Mouse (Mus musculus): ENCODE results near the gene Arf5. TPM values are rescaled to one million over a fixed set of nuclear protein-coding genes. Genes with fewer than 3 reads are reported as not detected.

Arf5 gene
- polyA plus RNA-seq, 1 experiment = 156 TPM

DNA sequence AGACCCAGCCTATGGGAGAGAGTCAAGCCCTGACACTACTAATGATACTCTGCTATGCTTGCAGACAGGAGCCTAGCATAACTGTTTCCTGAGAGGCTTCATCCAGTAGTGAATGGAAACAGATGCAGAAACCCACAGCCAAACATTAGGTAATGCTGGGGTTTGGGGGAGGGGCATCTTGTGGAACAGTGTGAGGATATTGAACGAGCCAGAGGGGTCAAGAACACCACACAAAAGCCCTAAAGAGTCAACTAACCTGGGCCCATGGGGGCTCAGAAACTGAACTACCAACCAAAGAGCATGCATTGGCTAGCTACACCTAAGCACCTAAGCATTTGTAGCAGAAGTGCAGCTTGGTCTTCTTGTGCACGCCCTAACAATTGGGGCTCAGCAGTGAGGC lies 12.1 kb upstream of the Arf5 start:
- Histone ChIP-seq H3K27ac (ENCODE audit: insufficient read depth, low read depth, low read length) (no peak overlapping the region), H3K4me3 (ENCODE audit: insufficient read depth, low read length) (no peak overlapping the region), H3K4me1 (ENCODE audit: control insufficient read depth, insufficient read depth, low read length) (0 out of 2 replicates have a peak, but pooled peaks cover 2% of the 10 kb centered on the region)
- TF ChIP-seq CTCF (IDR thresholded peaks at IDR 0.05; ENCODE audit: low read depth, low read length) (no peak), POLR2A (IDR thresholded peaks at IDR 0.05; ENCODE audit: borderline replicate concordance, low read depth, low read length) (no peak)

DNA sequence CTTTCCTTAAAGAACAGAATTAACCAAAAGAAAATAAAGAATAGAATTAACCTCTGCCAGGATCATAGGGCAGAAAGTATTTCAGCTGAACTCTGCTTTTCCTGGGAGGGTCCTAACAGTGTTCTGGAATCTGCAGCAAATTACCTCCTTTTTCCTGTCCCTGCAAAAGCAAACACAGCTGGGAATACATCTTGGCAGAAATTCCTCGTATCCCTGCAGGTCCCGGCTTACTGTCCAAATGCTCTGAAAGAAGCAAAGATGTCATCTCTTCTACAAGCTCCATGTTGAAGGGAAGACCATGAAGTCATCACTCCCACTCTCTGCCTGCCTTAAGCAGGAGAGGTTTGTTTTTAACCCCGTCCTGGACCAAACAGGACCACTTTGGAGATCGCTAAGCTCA lies 6.4 kb upstream of the Arf5 start:
- no peak overlapping the region for H3K27ac ChIP-seq (ENCODE audit: insufficient read depth, low read depth, low read length)
- TF ChIP-seq POLR2A (IDR thresholded peaks at IDR 0.05; ENCODE audit: borderline replicate concordance, low read depth, low read length) (no peak), CTCF (IDR thresholded peaks at IDR 0.05; ENCODE audit: low read depth, low read length) (no peak)

DNA sequence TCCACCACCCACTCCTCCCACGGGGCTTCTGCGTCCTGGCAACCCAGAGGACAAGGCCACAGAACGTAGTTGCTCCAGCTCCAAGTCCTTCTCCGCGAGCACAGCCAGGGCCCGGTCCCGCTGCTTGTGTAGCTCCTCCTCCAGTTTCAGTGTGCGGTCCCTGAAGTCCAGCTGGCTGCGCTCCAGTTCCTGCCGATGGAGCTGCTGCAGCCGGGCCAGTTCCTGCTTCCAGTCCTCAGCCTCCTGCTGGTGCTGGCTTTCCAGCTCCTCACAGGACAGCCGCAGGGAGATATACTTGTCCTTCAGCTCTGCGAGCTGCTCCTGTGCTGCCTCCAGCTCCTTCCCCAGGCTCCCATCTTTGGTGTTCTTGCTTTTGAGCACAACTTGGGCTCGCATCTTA lies 4.9 kb upstream of the Arf5 start:
- Histone ChIP-seq H3K4me3 (ENCODE audit: insufficient read depth, low read length) (no peak overlapping the region), H3K27ac (ENCODE audit: insufficient read depth, low read depth, low read length) (no peak overlapping the region), H3K4me1 (ENCODE audit: control insufficient read depth, insufficient read depth, low read length) (peaks cover 21% of the 10 kb centered on the region)
- TF ChIP-seq POLR2A (IDR thresholded peaks at IDR 0.05; ENCODE audit: borderline replicate concordance, low read depth, low read length) (no peak), CTCF (IDR thresholded peaks at IDR 0.05; ENCODE audit: low read depth, low read length) (no peak)

More for the DNA sequence above, 6.4 kb upstream of the Arf5 start:
- peaks cover 11% of the 10 kb centered on the region for H3K4me1 ChIP-seq (ENCODE audit: control insufficient read depth, insufficient read depth, low read length)
- no peak overlapping the region for H3K4me3 ChIP-seq (ENCODE audit: insufficient read depth, low read length)

DNA sequence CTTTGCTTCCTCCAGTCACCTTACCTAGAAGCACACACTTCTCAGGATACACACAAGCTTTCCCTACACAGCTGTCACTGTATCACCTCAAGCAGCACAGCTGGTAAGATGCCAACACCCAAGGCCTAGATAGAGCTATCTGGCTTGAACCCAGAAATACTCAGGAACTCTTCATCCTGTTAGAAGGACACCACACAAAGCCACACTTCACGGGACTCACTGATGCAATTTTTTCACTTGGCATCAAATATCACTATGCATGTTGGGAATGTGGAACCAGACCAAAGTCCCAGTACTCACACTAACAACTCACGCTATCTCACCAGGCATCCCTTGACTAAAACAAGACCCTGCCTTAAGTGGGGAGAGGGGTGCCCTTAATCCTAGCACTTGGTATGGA lies 3.7 kb upstream of the Arf5 start:
- TF ChIP-seq CTCF (IDR thresholded peaks at IDR 0.05; ENCODE audit: low read depth, low read length) = no peak
- no peak for TF ChIP-seq POLR2A (IDR thresholded peaks at IDR 0.05; ENCODE audit: borderline replicate concordance, low read depth, low read length)
- Histone ChIP-seq H3K4me3 (ENCODE audit: insufficient read depth, low read length) (no peak overlapping the region), H3K4me1 (ENCODE audit: control insufficient read depth, insufficient read depth, low read length) (peaks cover 26% of the 10 kb centered on the region), H3K27ac (ENCODE audit: insufficient read depth, low read depth, low read length) (no peak overlapping the region)

DNA sequence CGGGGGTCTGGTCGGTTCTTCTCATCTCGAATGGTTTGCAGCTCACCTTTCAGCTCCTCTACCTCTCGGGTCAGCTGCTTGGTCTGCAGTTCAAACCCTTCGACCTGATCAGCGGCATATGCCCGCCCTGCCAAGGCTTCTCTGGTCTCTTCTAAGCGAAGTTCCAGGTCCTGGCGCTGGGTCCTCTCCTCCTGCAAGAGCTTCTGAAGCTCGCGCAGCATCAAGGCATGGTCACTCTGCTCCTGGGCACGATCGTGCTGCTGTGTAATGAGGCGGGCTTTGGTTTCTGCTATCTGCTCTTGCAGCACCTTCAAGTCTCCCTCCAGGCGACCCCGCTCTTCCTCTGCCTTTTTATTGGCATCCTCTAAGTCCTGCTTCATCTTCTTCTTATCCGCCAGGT lies 3.0 kb upstream of the Arf5 start:
- peak overlapping the region; percentile 80 for H3K4me3 ChIP-seq (ENCODE audit: insufficient read depth, low read length)
- H3K27ac ChIP-seq (ENCODE audit: insufficient read depth, low read depth, low read length) = no peak overlapping the region
- H3K4me1 ChIP-seq (ENCODE audit: control insufficient read depth, insufficient read depth, low read length) = peaks cover 26% of the 10 kb centered on the region
- TF ChIP-seq POLR2A (IDR thresholded peaks at IDR 0.05; ENCODE audit: borderline replicate concordance, low read depth, low read length) = no peak
- TF ChIP-seq CTCF (IDR thresholded peaks at IDR 0.05; ENCODE audit: low read depth, low read length) = no peak

DNA sequence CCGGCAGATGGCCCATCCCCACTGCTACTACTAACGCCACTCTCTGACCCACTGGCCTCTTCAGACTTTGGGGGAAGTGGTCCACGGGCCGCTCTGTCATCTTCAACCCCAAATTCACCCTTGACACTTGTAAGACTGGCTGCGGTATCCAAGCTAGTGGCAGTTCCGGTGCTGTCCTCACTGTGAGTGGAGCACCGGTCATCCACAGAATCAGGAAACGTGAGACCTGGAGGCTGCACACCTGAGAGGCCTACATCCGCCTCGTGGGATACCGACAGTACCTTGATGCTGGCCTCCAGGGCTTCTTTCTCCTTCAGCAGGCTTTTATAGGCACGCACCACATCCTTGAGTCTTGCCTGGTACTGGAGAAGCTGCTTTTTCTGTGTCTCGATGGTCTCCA lies 2.5 kb upstream of the Arf5 start:
- H3K27ac ChIP-seq (ENCODE audit: insufficient read depth, low read depth, low read length) = no peak overlapping the region
- H3K4me3 ChIP-seq (ENCODE audit: insufficient read depth, low read length) = peak overlapping the region; percentile 80
- peaks cover 26% of the 10 kb centered on the region for H3K4me1 ChIP-seq (ENCODE audit: control insufficient read depth, insufficient read depth, low read length)
- TF ChIP-seq POLR2A (IDR thresholded peaks at IDR 0.05; ENCODE audit: borderline replicate concordance, low read depth, low read length) (no peak), CTCF (IDR thresholded peaks at IDR 0.05; ENCODE audit: low read depth, low read length) (no peak)

DNA sequence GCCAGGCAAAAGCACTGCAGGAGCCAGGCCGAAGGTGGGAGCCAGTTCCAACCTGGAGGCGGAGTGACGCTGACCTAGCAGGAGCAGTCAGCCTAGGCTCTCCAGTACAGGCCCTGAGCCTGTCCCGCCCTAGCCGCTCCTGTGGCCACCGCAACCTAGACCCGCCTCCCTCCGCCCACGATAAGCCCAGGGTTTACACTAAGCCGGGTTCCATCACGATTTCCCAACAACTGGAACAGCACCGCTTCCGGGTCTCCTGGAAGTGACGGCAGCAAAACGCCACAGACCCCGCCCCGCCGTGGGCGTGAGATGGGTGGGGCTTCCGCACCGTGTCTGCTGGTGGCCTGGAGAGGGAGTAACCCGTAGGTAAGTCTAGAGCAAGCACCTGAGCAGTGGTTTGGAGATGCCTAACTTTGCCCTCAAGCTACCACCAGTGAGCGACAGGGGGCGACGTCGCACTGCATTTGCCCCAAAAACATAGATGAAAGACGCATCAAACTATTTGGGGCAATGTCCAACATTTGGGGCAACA lies 1.8 kb upstream of the Arf5 start:
- peak overlapping the region; percentile 80 for H3K4me3 ChIP-seq (ENCODE audit: insufficient read depth, low read length)
- H3K4me1 ChIP-seq (ENCODE audit: control insufficient read depth, insufficient read depth, low read length) = peaks cover 26% of the 10 kb centered on the region
- H3K27ac ChIP-seq (ENCODE audit: insufficient read depth, low read depth, low read length) = no peak overlapping the region
- TF ChIP-seq CTCF (IDR thresholded peaks at IDR 0.05; ENCODE audit: low read depth, low read length) (no peak), POLR2A (IDR thresholded peaks at IDR 0.05; ENCODE audit: borderline replicate concordance, low read depth, low read length) (no peak)

DNA sequence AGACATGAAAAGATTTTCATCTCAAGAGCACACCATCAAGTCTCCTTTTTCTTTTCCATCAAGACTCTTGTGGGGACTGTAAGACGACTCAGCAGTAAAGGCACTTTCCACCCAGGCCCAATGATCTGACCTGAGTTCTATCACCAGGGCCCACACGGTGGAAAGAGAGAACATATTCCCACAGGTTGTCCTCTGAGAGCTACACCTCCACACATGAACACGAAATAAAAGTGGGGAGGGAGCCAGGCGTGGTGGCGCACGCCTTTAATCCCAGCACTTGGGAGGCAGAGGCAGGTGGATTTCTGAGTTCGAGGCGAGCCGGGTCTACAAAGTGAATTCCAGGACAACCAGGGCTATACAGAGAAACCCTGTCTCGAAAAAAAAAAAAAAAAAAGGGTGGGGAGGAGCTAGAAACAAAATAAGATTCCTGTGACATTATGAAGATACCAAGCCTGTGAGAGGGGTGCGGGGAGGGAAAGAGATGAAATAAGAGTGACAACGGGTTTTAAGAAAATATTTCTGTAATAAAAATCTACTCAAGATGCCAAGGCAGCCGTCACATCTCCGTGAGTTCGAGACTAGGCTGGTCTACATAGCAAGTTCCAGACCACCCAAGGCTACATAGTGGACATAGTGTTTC lies 589 bp upstream of the Arf5 start:
- Histone ChIP-seq H3K4me3 (ENCODE audit: insufficient read depth, low read length) (peak overlapping the region; percentile 20), H3K4me1 (ENCODE audit: control insufficient read depth, insufficient read depth, low read length) (peaks cover 26% of the 10 kb centered on the region), H3K27ac (ENCODE audit: insufficient read depth, low read depth, low read length) (no peak overlapping the region)
- TF ChIP-seq POLR2A (IDR thresholded peaks at IDR 0.05; ENCODE audit: borderline replicate concordance, low read depth, low read length) = no peak
- TF ChIP-seq CTCF (IDR thresholded peaks at IDR 0.05; ENCODE audit: low read depth, low read length) = no peak

DNA sequence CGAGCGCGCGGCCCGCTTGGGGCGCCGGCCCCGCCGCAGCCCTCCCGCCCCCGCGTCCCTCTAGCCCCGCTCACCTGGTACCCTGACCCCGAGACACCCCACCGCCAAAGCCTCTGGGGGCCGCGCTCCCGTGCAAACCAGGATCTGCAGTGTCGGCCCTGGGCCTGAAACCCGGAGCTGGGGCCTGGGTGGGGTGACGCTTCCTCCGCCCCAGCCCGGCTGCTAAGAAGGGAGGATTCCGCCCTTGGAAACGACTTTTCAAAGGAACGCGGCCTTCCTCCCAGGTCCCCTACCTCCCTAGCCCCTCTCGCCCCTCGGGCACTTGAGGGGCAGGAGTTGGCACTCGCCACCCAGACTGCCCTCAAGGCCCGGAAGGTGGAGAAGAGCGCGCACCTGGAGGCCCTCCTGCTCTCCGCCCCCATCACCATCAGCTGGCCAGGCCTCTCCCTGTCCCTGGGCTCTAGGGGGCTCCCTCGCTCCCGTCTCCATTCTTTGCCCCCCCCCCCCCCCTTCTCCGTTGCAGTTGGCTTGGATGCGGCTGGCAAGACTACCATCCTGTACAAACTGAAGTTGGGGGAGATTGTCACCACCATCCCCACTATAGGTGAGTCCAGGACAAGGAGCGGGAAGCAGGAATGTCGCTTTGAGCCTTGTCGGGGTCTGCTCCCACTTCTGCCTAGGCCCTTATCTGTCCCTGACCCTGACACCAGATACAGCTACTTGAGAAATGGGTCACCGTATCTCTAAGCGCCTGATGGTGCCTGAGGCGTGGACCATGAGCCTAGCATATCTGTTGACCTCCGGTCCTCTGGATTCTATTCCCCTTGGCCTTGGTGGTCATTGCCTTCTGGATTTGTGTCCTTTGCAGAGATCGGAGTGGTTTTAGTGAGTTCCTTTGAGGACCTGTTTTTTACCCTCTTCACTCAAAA lies 671 bp downstream of the Arf5 start:
- H3K4me1 ChIP-seq (ENCODE audit: control insufficient read depth, insufficient read depth, low read length) = peaks cover 26% of the 10 kb centered on the region
- TF ChIP-seq CTCF (IDR thresholded peaks at IDR 0.05; ENCODE audit: low read depth, low read length) (no peak), POLR2A (IDR thresholded peaks at IDR 0.05; ENCODE audit: borderline replicate concordance, low read depth, low read length) (no peak)
- H3K4me3 ChIP-seq (ENCODE audit: insufficient read depth, low read length) = peak overlapping the region; percentile 95
- H3K27ac ChIP-seq (ENCODE audit: insufficient read depth, low read depth, low read length) = peak overlapping the region; percentile 23; the same call in 1 of the 2 replicates

DNA sequence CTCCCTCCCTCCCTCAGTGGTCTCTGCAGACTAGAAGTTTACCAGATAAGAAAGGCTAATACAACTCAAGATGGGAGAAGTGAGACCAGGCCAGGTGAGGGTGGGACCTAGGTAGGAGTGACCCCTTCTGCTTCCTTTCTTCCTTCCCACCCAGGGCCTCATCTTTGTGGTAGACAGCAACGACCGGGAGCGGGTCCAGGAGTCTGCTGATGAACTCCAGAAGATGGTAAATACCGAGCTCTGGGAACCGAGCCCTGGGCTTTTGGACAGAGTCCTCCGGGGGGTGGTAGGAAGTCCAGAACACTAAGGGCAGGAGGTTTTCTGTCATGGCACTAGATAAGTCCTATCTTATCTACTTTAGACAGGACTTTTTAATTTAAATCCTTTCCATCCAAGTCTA lies 1.7 kb downstream of the Arf5 start:
- Histone ChIP-seq H3K4me1 (ENCODE audit: control insufficient read depth, insufficient read depth, low read length) (peaks cover 23% of the 10 kb centered on the region), H3K27ac (ENCODE audit: insufficient read depth, low read depth, low read length) (no peak overlapping the region), H3K4me3 (ENCODE audit: insufficient read depth, low read length) (no peak overlapping the region)
- TF ChIP-seq CTCF (IDR thresholded peaks at IDR 0.05; ENCODE audit: low read depth, low read length) (no peak), POLR2A (IDR thresholded peaks at IDR 0.05; ENCODE audit: borderline replicate concordance, low read depth, low read length) (no peak)

Measured in bone marrow macrophage, adult 2 months (primary cell).